ENCODE assay signal across 8 mouse cellular contexts in genomic region chr1:127868300-127869261, GRCm38 (mm10). TPM values are rescaled to one million over a fixed set of nuclear protein-coding genes. Genes with fewer than 3 reads are reported as not detected.
DNase-seq lines count a peak whose midpoint lies in the region; ATAC-seq and TF ChIP-seq lines count a peak whose summit lies in the region.

Gene Rab3gap1 (plus strand): TSS chr1:127868773.

- TF ChIP-seq CTCF in ES-Bruce4 (IDR thresholded peaks at IDR 0.05; ENCODE audit: low read depth, low read length), result no peak

- peak within 1 kb of the TSS; percentile 31 for H3K9ac ChIP-seq in ES-Bruce4 (ENCODE audit: low read depth, poor library complexity, severe bottlenecking)
- peak within 1 kb of the TSS; percentile 78 for H3K9ac ChIP-seq in forebrain, embryonic 14.5 days (ENCODE audit: low read length)
- peak within 1 kb of the TSS; percentile 63 for H3K9ac ChIP-seq in neural tube, embryonic 15.5 days (replicated peaks)

- WGBS in forebrain, embryonic 14.5 days, result 10% methylated on average over 47 of the region's 47 CpGs
- 11% methylated on average over 47 of the region's 47 CpGs for WGBS in neural tube, embryonic 15.5 days

- intact Hi-C loops in heart, postnatal 14 days (cut with DNase I), result no loop called here

- peaks cover 11% of the 10 kb centered on the region for H3K9me3 ChIP-seq in ES-Bruce4 (replicated peaks; ENCODE audit: control insufficient read depth, insufficient read depth, low read length, poor library complexity, severe bottlenecking)
- H3K9me3 ChIP-seq in forebrain, embryonic 14.5 days (replicated peaks; ENCODE audit: control insufficient read depth, low read length), result no peaks in the 10 kb centered on the region
- H3K9me3 ChIP-seq in neural tube, embryonic 15.5 days (replicated peaks), result no peaks in the 10 kb centered on the region

- peak; percentile 90 for DNase-seq in forebrain, embryonic 14.5 days (ENCODE audit: low spot score)
- DNase-seq in heart, postnatal 14 days, result peak; percentile 89 to 95
- peak; percentile 89 for DNase-seq in layer of hippocampus, adult 11-12 months (ENCODE audit: low spot score)
- DNase-seq in lung, adult 18-20 months, result peak; percentile 87 to 92
- peak; percentile 93 for DNase-seq in testis, postnatal 14 days (ENCODE audit: low spot score)

- H3K27ac ChIP-seq in ES-Bruce4 (ENCODE audit: insufficient read depth, low read length), result no peak within 1 kb of the TSS
- peak within 1 kb of the TSS; percentile 44 for H3K27ac ChIP-seq in forebrain, embryonic 14.5 days (ENCODE audit: low read depth, low read length)
- peak within 1 kb of the TSS; percentile 78 for H3K27ac ChIP-seq in neural tube, embryonic 15.5 days (replicated peaks)

- no peak for TF ChIP-seq EP300 in ES-Bruce4 (IDR thresholded peaks at IDR 0.05; ENCODE audit: insufficient read depth, low read depth, low read length)

- peak; percentile 97 for ATAC-seq in cerebellum, adult (ENCODE audit: insufficient number of reproducible peaks, low FRiP score, low TSS enrichment)
- ATAC-seq in forebrain, embryonic 14.5 days, result peak; percentile 99
- peak; percentile 99 for ATAC-seq in neural tube, embryonic 15.5 days (ENCODE audit: low FRiP score)

- no peaks in the 10 kb centered on the region for H3K4me1 ChIP-seq in ES-Bruce4 (ENCODE audit: control insufficient read depth, insufficient read depth, low read length)
- H3K4me1 ChIP-seq in forebrain, embryonic 14.5 days (ENCODE audit: control insufficient read depth, insufficient read depth, low read length), result no peaks in the 10 kb centered on the region
- peaks cover 14% of the 10 kb centered on the region for H3K4me1 ChIP-seq in neural tube, embryonic 15.5 days

- H3K4me2 ChIP-seq in forebrain, embryonic 14.5 days (ENCODE audit: low read length), result peak within 1 kb of the TSS; percentile 67
- H3K4me2 ChIP-seq in neural tube, embryonic 15.5 days, result peak within 1 kb of the TSS; percentile 63

- H3K36me3 ChIP-seq in ES-Bruce4 (ENCODE audit: control insufficient read depth, insufficient read depth, low read length, poor library complexity, severe bottlenecking), result peaks cover 9% of the 10 kb centered on the region
- peaks cover 4% of the 10 kb centered on the region; the same call in 1 of the 2 replicates for H3K36me3 ChIP-seq in forebrain, embryonic 14.5 days (ENCODE audit: control insufficient read depth, insufficient read depth, low read length)
- 0 out of 2 replicates have a peak, but pooled peaks cover 7% of the 10 kb centered on the region for H3K36me3 ChIP-seq in neural tube, embryonic 15.5 days

- peak; percentile 96 for TF ChIP-seq POLR2A in ES-Bruce4 (IDR thresholded peaks at IDR 0.05; ENCODE audit: insufficient read depth, low read length)

- H3K4me3 ChIP-seq in ES-Bruce4 (ENCODE audit: low read depth, low read length), result peak within 1 kb of the TSS; percentile 77
- peak within 1 kb of the TSS; percentile 77 for H3K4me3 ChIP-seq in forebrain, embryonic 14.5 days (ENCODE audit: low read depth, low read length)
- H3K4me3 ChIP-seq in neural tube, embryonic 15.5 days (replicated peaks), result peak within 1 kb of the TSS; percentile 67

- no peaks in the 10 kb centered on the region for H3K27me3 ChIP-seq in ES-Bruce4 (ENCODE audit: control insufficient read depth, insufficient read depth, low read length, poor library complexity, severe bottlenecking)
- H3K27me3 ChIP-seq in forebrain, embryonic 14.5 days (replicated peaks; ENCODE audit: control insufficient read depth, insufficient read depth, low read length), result no peaks in the 10 kb centered on the region
- no peaks in the 10 kb centered on the region for H3K27me3 ChIP-seq in neural tube, embryonic 15.5 days (replicated peaks)

RNA-seq across cellular contexts. Expression of gene Rab3gap1, which starts in this region (rescaled TPM):
- 24.0 and 28.3 TPM in 2 replicates for polyA plus RNA-seq in ES-Bruce4 (2011; ENCODE audit: insufficient read depth, insufficient read length, low read depth, missing spikeins)
- 14.6 and 18.8 TPM in 2 replicates for polyA plus RNA-seq in forebrain, embryonic 14.5 days (2014; fragmentation: Nextera tagmentation; extraction: Ambion mirVana)
- 10 to 100 TPM; 37.6 to 39.3 TPM for total RNA-seq in heart, postnatal 14 days (2021)
- 21.5 and 22.5 TPM in 2 replicates for polyA plus RNA-seq in neural tube, embryonic 15.5 days (2015; fragmentation: Nextera tagmentation; extraction: Ambion mirVana)
